Mouse (Mus musculus): Measurements from ENCODE around the gene Brd4. TPM values are rescaled to one million over a fixed set of nuclear protein-coding genes. Genes with fewer than 3 reads are reported as not detected.
"Not testable (repeated sequence)": the region's sequence is repeated elsewhere in the genome, so short reads cannot be mapped to it uniquely, and the experiment has no call there.

Gene Brd4
- polyA plus RNA-seq, 2 experiments from 2014 or later, result 61.8 to 71.6 TPM

- no peak for ATAC-seq
Measured at GRCm38 (mm10) chr17:32220873-32221272, 63.6 kb downstream of the Brd4 start.

DNA sequence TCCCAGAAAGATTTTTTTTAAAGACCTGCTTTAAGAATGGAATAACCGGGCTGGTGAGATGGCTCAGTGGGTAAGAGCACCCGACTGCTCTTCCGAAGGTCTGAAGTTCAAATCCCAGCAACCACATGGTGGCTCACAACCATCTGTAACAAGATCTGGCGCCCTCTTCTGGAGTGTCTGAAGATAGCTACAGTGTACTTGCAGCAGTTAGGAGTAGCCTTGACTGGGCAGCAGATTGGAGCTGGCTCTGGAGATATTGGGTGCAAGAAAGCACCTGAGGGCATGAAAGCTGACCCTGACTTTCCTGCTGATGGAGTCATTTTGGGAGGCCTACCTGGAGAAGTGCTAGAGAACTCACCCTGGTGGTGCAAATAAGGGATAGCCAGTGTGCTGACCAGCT, 68.9 kb downstream of the Brd4 start:
- not testable (repeated sequence) for ATAC-seq

GRCm38 (mm10) chr17:32211554-32211953, 73.0 kb downstream of the Brd4 start:
- ATAC-seq, result not testable (repeated sequence)

DNA sequence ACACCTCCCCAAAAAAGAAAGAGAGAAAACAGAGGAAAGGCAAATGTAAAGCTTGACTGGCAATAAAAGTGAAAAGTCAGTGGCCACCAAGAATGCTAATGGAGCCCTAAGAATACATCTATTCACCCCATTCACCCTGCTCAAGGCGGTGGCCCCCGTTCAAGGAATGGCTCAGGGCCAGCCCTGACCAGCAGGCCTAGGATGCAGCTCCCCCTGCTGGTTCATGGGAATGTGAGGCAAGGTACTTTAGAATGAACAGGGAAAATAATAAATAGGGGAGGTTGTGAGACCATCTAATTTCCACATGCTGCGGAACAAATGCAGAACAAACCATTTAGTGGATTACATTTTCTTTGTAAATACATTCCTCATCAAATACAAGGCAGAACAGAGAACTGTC, 74.8 kb downstream of the Brd4 start:
- ATAC-seq, result no peak

DNA sequence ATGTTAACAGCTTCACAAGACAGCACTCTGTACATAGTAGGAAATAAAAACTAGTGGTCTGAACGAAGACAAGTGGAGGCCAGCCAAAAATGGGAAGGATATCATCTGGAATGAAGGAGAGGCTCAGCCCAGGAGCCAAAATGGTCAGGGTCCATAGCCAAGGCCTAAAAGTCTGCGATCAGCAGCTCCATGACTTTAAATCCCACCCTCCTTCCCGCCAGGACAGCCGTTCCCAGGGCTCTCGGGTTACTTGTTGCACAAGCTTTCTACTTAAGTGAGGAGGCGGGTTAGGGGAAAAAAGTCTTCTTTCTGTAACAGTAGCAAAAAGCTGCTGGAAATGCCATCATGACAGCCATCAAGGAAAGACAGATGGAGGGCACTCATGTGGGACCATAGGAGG, 75.4 kb downstream of the Brd4 start:
- no peak for ATAC-seq

DNA sequence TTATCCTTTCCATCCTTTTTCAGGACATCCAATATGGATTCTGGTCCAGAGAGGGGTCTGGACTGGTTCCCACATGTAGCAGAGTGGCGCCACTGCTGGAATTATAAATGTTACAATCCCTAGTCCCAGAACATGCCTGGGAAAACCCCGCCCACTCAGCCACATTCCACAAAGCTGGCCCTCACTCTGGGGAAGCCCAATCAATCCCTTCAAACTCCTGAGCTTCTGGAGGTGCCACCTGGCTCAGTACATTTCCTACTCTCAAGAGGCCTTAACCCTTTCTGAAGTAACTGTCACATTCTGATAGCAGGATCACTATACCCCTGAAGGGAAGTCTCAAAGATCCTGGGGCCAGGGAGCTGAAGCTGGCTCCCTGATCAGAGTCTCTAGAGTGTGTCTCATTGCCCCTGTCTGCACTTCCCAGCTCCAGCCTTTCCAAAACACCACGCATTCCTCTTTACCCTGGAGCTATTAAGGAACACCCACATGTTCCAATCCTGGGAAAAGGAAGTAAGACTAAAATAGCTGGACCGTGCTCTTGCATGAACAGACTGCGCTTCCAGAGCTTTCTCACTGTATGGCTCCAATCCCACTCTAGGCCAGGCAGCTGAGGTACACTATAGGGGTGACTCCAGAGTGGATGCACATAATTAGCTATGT, 76.8 kb downstream of the Brd4 start:
- no peak for ATAC-seq

DNA sequence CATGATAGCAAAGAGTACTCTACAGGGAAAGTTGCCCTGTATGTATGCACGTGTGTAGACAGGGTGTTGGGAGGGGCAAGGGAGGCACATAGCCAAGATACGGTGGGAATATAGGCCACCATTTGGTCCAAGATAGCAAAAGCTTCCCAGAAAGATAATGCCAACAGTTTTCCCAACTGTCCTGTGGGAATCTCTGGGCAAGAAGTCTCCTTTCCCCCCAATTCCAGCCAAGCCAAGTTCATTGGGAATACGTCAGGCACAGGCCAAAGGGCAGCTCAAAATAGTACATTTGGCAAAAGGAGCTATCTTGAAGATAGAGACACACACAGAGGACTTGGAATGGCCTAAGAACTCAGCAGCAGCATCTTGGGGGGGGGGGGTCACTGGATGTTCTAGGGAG, 79.2 kb downstream of the Brd4 start:
- ATAC-seq, result no peak

- ATAC-seq, result no peak
Measured at GRCm38 (mm10) chr17:32202972-32203371, 81.5 kb downstream of the Brd4 start.

DNA sequence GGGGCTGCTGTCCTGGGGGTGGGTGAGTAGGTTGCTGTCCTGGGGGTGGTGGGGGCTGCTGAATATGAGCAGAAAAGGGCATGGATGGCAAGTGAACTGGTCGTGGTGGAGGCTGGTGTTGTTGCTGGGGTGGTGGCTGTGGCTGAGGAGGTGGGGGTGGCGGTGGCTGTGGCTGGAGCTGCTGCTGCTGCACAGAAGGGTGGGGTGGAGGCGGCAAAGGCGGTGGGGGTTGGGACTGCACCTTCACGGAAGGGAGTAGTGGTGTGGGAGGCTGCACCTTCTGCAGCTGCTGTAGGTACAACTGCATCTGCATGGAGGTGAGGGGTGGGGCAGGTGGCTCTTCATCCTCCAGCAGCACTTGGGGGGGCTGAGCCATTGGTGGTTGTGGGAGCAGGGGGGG, 83.4 kb downstream of the Brd4 start:
- ATAC-seq, result no peak

- no peak for ATAC-seq
Measured at GRCm38 (mm10) chr17:32199796-32200195, 84.7 kb downstream of the Brd4 start.

DNA sequence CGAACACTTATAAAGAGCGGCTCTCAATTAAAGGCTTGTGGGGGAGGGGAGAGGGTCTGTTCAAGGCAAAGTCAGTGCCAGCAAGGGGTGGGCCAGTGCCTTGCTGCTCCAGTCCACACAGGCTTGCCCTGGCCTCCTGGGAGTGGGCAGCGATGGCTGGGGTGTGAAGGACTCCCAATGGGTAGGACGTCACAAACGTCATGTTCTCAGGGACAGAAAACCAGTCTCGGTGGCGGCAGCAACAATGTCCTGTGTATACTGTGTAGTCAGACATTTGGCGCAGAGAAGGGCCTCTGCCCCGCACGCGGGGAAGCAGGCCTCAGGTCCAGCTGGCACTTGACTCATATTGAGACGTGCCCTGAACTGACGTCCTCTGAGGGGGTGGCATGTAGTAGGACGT, 87.4 kb downstream of the Brd4 start:
- ATAC-seq, result no peak

DNA sequence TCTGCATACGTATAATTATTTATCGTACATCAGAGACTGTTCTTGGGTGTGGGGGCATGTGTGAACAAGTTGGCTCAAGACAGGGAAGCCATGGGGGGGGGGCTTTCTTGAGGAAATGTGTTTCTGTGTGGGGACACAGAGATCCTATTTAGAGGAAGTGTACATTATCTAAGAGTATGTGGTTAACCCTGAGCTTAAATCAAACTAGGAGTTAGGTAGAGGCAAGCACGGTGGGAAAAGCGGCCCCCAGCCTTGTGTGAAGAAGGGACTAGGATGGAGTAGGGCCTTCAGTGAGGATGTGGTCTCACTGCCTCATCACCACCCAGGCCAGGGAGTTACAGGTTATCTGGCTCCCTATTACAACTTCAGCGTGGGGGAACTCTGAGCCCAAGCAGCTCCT, 88.8 kb downstream of the Brd4 start:
- no peak for ATAC-seq

- ATAC-seq, result no peak
Measured at GRCm38 (mm10) chr17:32193010-32193409, 91.5 kb downstream of the Brd4 start.

DNA sequence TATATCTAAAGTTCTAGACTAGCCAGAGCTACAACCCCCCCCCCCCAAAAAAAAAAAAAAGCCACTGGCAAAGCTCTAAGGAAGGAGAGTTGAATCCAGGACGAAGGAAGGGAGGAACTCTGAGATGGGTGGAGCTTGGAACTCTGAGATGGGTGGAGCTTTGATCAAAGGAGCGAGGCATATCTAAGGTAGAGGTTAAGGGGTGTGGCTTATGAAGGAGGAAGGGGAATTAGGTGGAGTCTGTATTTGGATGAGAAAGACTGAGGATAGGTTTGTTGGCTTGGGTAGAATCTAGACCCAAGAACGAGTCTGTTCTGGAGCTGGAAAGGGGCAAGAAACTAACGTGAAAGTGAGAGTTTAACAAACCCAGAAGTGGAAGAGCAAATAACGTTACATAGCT, 94.7 kb downstream of the Brd4 start:
- ATAC-seq, result no peak

GRCm38 (mm10) chr17:32188863-32189636, 95.5 kb downstream of the Brd4 start, which contains the start of gene Ephx3:
Gene Ephx3, minus strand, starts transcription at chr17:32189549.
- ATAC-seq, result no peak

DNA sequence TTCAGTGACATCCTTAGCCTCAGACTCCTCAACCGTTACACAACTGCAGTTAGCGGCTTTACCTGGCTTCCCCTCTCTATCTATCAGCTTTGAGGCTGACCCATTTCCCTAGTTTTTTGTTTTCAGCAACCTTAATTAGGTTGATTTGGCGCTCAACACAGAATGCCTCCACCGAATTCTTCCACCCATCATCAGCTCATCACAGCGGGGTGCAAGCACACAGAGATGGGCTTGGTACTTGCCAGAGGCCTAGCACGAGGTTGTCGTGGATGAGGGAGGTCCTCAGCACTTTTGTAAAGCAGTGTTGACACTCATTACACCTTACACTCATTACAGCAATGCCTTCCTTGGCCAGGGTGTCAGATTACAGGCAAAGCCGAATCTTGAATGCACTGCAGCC, 101.5 kb downstream of the Brd4 start:
- ATAC-seq, result no peak

- no peak for ATAC-seq
Measured at GRCm38 (mm10) chr17:32179621-32180491, 104.7 kb downstream of the Brd4 start.

GRCm38 (mm10) chr17:32176919-32177318, 107.6 kb downstream of the Brd4 start:
- ATAC-seq, result no peak

DNA sequence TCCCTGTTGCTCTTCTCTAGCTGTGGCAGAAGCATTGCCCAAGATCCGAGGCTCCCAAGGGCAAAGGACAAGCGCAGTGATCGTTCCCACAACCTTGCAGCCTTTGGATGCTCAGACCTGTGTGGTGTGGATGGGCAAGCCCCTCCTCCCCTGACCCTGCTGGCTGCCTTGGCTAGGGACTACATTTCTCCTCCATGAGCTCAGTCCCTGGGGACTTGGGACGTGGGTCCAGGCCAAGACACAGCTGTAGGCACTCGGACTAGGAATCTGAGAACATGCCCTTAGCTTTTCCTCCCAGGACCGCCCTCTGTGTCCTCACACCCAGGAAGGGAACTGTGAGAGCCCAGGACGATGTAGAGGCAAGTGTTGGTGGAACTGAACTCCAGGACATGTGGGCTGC, 111.4 kb downstream of the Brd4 start:
- ATAC-seq, result no peak

DNA sequence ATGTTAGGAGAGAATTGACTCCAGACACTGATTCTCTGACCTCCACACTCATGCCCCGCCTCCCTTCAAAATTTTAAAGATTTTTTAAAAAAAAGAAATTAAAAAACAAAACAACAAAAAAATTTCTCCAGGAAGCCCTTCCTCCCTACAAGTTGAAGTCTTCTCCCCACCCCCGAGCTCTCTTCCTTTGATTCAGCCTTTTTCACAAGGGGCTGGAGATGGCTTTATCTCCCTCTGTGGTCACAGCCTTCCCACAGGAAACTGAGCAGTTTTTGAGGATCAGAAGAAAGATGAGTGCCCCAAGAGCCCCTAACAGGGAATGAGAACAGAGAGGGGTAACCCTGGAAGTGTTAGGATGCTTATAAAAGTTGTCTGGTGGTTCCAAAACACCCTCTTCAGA, 112.0 kb downstream of the Brd4 start:
- ATAC-seq, result no peak

GRCm38 (mm10) chr17:32169518-32170225, 114.8 kb downstream of the Brd4 start:
- no peak for ATAC-seq

DNA sequence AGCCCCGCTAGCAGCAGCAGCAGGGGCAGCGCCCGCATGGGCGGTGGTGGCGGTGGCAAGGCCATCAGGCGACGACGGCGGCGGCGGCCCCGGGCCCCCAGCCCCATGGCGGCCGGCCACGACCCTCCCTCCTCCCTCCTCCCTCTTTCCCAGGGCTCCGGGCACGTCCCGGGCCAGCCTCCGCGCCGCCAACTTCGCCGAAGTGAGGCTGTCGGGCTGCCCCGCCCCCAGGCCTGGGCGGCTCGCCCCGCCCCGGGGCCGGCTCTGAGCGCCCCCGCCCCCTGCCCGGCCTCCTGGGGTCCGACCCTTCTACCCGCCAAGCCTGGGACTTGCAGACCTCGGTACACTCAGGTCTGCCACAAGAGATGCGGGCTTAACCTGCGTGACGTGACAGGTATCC, 117.8 kb downstream of the Brd4 start, which contains the start of gene Notch3:
Gene Notch3, minus strand, starts transcription at position 166 of the 400 bp plus-strand sequence.
- no peak for ATAC-seq

All from activated CD4-positive, CD25-positive, alpha-beta regulatory T cell, adult 4 months (primary cell).